Mouse (Mus musculus) hindbrain, embryonic 12.5 days (tissue): Measurements from ENCODE around the gene Syt9. TPM values are rescaled to one million over a fixed set of nuclear protein-coding genes. Genes with fewer than 3 reads are reported as not detected.
"Not testable (repeated sequence)": the region's sequence is repeated elsewhere in the genome, so short reads cannot be mapped to it uniquely, and the experiment has no call there.

Source experiments
- ATAC-seq: fragments of 200-750 bp; cut with Nextera tagmentation; 2 replicates; pipeline ENCODE4 v1.8.0; 2017; ENCODE audit warnings: moderate TSS enrichment; ENCODE audit not compliant: low FRiP score
- H3K27ac ChIP-seq: fragments of 300-500 bp; sonication (generic); 2 replicates; pipeline ENCODE4 v1.5.1; 2016; ENCODE audit warnings: mild to moderate bottlenecking
- H3K27me3 ChIP-seq: fragments of 300-500 bp; sonication (generic); 2 replicates; pipeline ENCODE4 v1.6.1; 2016; ENCODE audit warnings: mild to moderate bottlenecking
- H3K36me3 ChIP-seq: fragments of 300-500 bp; sonication (generic); 2 replicates; pipeline ENCODE4 v1.6.1; 2016; ENCODE audit warnings: mild to moderate bottlenecking
- H3K4me1 ChIP-seq: fragments of 300-500 bp; sonication (generic); 2 replicates; pipeline ENCODE4 v1.6.1; 2016
- H3K4me2 ChIP-seq: fragments of 300-500 bp; sonication (generic); replicated peaks from 2 replicates; pipeline ENCODE4 v1.6.1; 2016; ENCODE audit warnings: mild to moderate bottlenecking
- H3K4me3 ChIP-seq: fragments of 300-500 bp; sonication (generic); 2 replicates; pipeline ENCODE4 v1.5.1; 2016; ENCODE audit warnings: mild to moderate bottlenecking
- H3K9ac ChIP-seq: fragments of 300-500 bp; sonication (generic); 2 replicates; pipeline ENCODE4 v1.6.1; 2016; ENCODE audit warnings: mild to moderate bottlenecking, moderate library complexity
- H3K9me3 ChIP-seq: fragments of 300-500 bp; sonication (generic); replicated peaks from 2 replicates; pipeline ENCODE4 v1.6.1; 2016; ENCODE audit warnings: mild to moderate bottlenecking
- WGBS: fragments of 180-500 bp; shearing (Covaris S2); methylation state at CpG from one replicate; pipeline ENCODE4 v1.1.7; 2016; 5-methylcytosine and 5-hydroxymethylcytosine counted together
- polyA plus RNA-seq: library from polyadenylated mRNA; unstranded; fragments of >200 nt; fragmentation: Nextera tagmentation; extraction: Ambion mirVana; gene quantifications from 2 replicates; pipeline ENCODE4 v1.2.1, GENCODE M21; 2016

The Syt9 gene
- polyA plus RNA-seq, 1 experiment from 2014 or later = 5.1 TPM

- H3K9me3 ChIP-seq = no peaks in the 10 kb centered on the region
- no peaks in the 10 kb centered on the region for H3K27me3 ChIP-seq
- H3K4me3 ChIP-seq = no peak overlapping the region
- H3K4me1 ChIP-seq = no peaks in the 10 kb centered on the region
- H3K4me2 ChIP-seq = no peak overlapping the region
- no peak overlapping the region for H3K9ac ChIP-seq
- no peak for ATAC-seq
- H3K36me3 ChIP-seq = no peaks in the 10 kb centered on the region
- H3K27ac ChIP-seq = no peak overlapping the region
- WGBS = 53% methylated on average over 7 of the region's 7 CpGs
These were observed 108.7 kb downstream of the Syt9 start for GRCm38 (mm10) chr7:107478979-107479965.

- not testable (repeated sequence) for H3K9me3 ChIP-seq, H3K27ac ChIP-seq, ATAC-seq, H3K4me2 ChIP-seq, H3K36me3 ChIP-seq, H3K9ac ChIP-seq, H3K4me3 ChIP-seq, H3K4me1 ChIP-seq, H3K27me3 ChIP-seq
- 74% methylated on average over 2 of the region's 2 CpGs for WGBS
These were observed 115.2 kb downstream of the Syt9 start for GRCm38 (mm10) chr7:107485709-107486108.

- no peaks in the 10 kb centered on the region for H3K9me3 ChIP-seq
- no peaks in the 10 kb centered on the region for H3K27me3 ChIP-seq
- no peaks in the 10 kb centered on the region for H3K4me1 ChIP-seq
- H3K36me3 ChIP-seq = no peaks in the 10 kb centered on the region
- H3K4me2 ChIP-seq = no peak overlapping the region
- no peak overlapping the region for H3K4me3 ChIP-seq
- no peak for ATAC-seq
- no peak overlapping the region for H3K9ac ChIP-seq
- H3K27ac ChIP-seq = no peak overlapping the region
These were observed 124.9 kb downstream of the Syt9 start for GRCm38 (mm10) chr7:107495428-107495827.

GRCm38 (mm10) chr7:107496923-107497322, 126.4 kb downstream of the Syt9 start:
- WGBS = 80% methylated on average over 7 of the region's 7 CpGs
- Histone ChIP-seq H3K4me3 (no peak overlapping the region), H3K4me2 (no peak overlapping the region), H3K36me3 (no peaks in the 10 kb centered on the region), H3K27ac (no peak overlapping the region), H3K27me3 (no peaks in the 10 kb centered on the region), H3K9ac (no peak overlapping the region), H3K9me3 (no peaks in the 10 kb centered on the region), H3K4me1 (no peaks in the 10 kb centered on the region)
- no peak for ATAC-seq

GRCm38 (mm10) chr7:107500641-107501040, 130.1 kb downstream of the Syt9 start:
- no peak for ATAC-seq
- 86% methylated on average over 7 of the region's 7 CpGs for WGBS
- Histone ChIP-seq H3K27me3 (no peaks in the 10 kb centered on the region), H3K27ac (no peak overlapping the region), H3K9ac (no peak overlapping the region), H3K4me1 (0 out of 2 replicates have a peak, but pooled peaks cover 4% of the 10 kb centered on the region), H3K9me3 (no peaks in the 10 kb centered on the region), H3K36me3 (no peaks in the 10 kb centered on the region), H3K4me2 (no peak overlapping the region), H3K4me3 (no peak overlapping the region)

GRCm38 (mm10) chr7:107504761-107505712, 134.5 kb downstream of the Syt9 start:
- no peak overlapping the region for H3K9ac ChIP-seq
- 59% methylated on average over 5 of the region's 5 CpGs for WGBS
- no peak overlapping the region for H3K4me3 ChIP-seq
- no peak overlapping the region for H3K4me2 ChIP-seq
- ATAC-seq = peak; percentile 66
- no peaks in the 10 kb centered on the region for H3K27me3 ChIP-seq
- H3K9me3 ChIP-seq = no peaks in the 10 kb centered on the region
- H3K4me1 ChIP-seq = 0 out of 2 replicates have a peak, but pooled peaks cover 4% of the 10 kb centered on the region
- no peaks in the 10 kb centered on the region for H3K36me3 ChIP-seq
- no peak overlapping the region for H3K27ac ChIP-seq

- Histone ChIP-seq H3K4me1 (0 out of 2 replicates have a peak, but pooled peaks cover 4% of the 10 kb centered on the region), H3K4me3 (no peak overlapping the region), H3K9ac (no peak overlapping the region), H3K4me2 (no peak overlapping the region), H3K27ac (no peak overlapping the region), H3K9me3 (no peaks in the 10 kb centered on the region), H3K36me3 (no peaks in the 10 kb centered on the region), H3K27me3 (no peaks in the 10 kb centered on the region)
- WGBS = 86% methylated on average over 3 of the region's 3 CpGs
- ATAC-seq = no peak
These were observed 137.4 kb downstream of the Syt9 start for GRCm38 (mm10) chr7:107507920-107508319.

GRCm38 (mm10) chr7:107509740-107510139, 139.2 kb downstream of the Syt9 start:
- Histone ChIP-seq H3K4me2 (no peak overlapping the region), H3K36me3 (no peaks in the 10 kb centered on the region), H3K4me3 (no peak overlapping the region), H3K9me3 (no peaks in the 10 kb centered on the region), H3K9ac (no peak overlapping the region), H3K4me1 (0 out of 2 replicates have a peak, but pooled peaks cover 4% of the 10 kb centered on the region), H3K27me3 (no peaks in the 10 kb centered on the region), H3K27ac (no peak overlapping the region)
- no peak for ATAC-seq
- 82% methylated on average over 3 of the region's 3 CpGs for WGBS

GRCm38 (mm10) chr7:107516704-107517410, 146.3 kb downstream of the Syt9 start:
- Histone ChIP-seq H3K4me1 (no peaks in the 10 kb centered on the region), H3K27ac (no peak overlapping the region), H3K27me3 (no peaks in the 10 kb centered on the region), H3K9ac (no peak overlapping the region), H3K4me3 (no peak overlapping the region), H3K9me3 (no peaks in the 10 kb centered on the region), H3K4me2 (no peak overlapping the region), H3K36me3 (no peaks in the 10 kb centered on the region)
- peak; percentile 52; the same call in 1 of the 2 replicates for ATAC-seq
- 61% methylated on average over 8 of the region's 8 CpGs for WGBS

- H3K36me3 ChIP-seq = no peaks in the 10 kb centered on the region
- no peak overlapping the region for H3K4me3 ChIP-seq
- H3K4me2 ChIP-seq = no peak overlapping the region
- no peak overlapping the region for H3K27ac ChIP-seq
- no peaks in the 10 kb centered on the region for H3K4me1 ChIP-seq
- no peak overlapping the region for H3K9ac ChIP-seq
- H3K27me3 ChIP-seq = no peaks in the 10 kb centered on the region
- ATAC-seq = no peak
- 89% methylated on average over 12 of the region's 12 CpGs for WGBS
- no peaks in the 10 kb centered on the region for H3K9me3 ChIP-seq
These were observed 148.9 kb downstream of the Syt9 start for GRCm38 (mm10) chr7:107519256-107520025.

GRCm38 (mm10) chr7:107521411-107521810, 150.9 kb downstream of the Syt9 start:
- WGBS = 83% methylated on average over 6 of the region's 6 CpGs
- Histone ChIP-seq H3K9ac (no peak overlapping the region), H3K4me3 (no peak overlapping the region), H3K4me2 (no peak overlapping the region), H3K36me3 (no peaks in the 10 kb centered on the region), H3K27me3 (no peaks in the 10 kb centered on the region), H3K9me3 (no peaks in the 10 kb centered on the region), H3K4me1 (no peaks in the 10 kb centered on the region), H3K27ac (no peak overlapping the region)
- ATAC-seq = no peak
